Mouse (Mus musculus): ENCODE results near the gene Pabpc5.

DNA sequence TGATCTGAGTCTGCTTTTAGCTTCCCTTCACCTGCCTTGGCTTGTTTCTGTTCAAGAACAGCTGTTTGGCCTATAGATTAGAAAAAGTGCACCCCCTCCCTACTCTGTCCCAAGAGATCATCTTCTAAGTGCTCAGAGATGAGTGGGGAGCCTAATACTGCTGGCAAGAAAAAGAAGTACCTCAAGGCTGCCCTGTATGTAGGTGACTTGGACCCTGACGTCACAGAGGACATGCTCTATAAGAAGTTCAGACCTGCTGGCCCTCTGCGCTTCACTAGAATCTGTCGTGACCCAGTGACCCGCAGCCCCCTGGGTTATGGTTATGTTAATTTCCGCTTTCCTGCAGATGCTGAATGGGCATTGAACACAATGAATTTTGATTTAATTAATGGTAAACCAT is 856 bp downstream of the Pabpc5 start:
- TF ChIP-seq POLR2A (IDR thresholded peaks at IDR 0.05; ENCODE audit: borderline replicate concordance, insufficient read depth, low read length) = no peak
- TF ChIP-seq CTCF (IDR thresholded peaks at IDR 0.05; ENCODE audit: borderline replicate concordance, insufficient read depth, low read depth, low read length) = no peak

All from cerebellum, adult 2 months (tissue).